Mouse (Mus musculus): Measurements from ENCODE around the gene AU018091.
A peak's percentile ranks its signal among the peaks of the same experiment; 100 is the strongest.
"Not testable (repeated sequence)": the region's sequence is repeated elsewhere in the genome, so short reads cannot be mapped to it uniquely, and the experiment has no call there.

AU018091 gene

GRCm38 (mm10) chr7:3168925-3169324 lies at the start of gene AU018091:
Gene AU018091 (minus strand): TSS chr7:3169203.
- no peak for DNase-seq

- DNase-seq: no peak
Observed at GRCm38 (mm10) chr7:3217546-3218056, 48.6 kb upstream of the AU018091 start.

- no peak for DNase-seq
Observed at GRCm38 (mm10) chr7:3216331-3216730, 47.3 kb upstream of the AU018091 start.

DNA sequence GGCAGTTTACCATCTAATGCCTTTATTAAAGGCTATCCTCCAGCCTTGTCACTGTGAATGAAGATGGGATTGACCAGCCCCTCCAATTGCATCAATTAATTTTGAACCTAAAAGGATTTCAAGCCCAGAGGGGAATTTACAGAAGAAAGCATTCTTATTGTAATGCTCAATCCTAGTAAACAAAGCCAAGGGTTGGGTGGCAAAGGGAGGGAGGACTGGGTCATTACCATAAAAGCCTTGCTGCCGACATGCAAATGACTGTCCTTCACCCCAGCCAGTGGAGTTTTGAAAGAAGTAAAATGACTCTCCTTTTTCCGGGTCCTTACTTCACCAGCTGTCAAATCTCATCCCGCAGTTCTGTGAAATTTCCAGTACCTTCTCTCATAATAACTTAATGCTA lies 44.6 kb upstream of the AU018091 start:
- DNase-seq: no peak

DNA sequence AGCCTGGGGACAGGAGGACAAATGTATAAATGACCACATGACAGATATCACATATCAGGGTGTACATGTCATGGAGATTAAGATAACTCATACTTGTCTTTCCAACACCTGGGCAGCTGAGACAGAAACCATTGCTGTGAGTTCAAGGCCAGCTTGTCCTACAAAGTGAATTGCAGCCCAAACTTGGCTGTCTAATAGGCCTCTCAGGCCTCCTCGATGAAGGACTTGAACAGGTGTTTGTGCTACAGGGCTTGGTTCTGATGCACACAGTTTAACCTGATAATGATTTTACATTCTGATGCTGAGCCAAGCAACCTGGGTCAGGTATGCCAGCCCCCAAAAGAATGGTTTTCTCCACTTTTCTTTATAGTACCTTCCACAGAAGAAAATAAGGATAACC lies 44.2 kb upstream of the AU018091 start:
- DNase-seq: no peak

- no peak for DNase-seq
Observed at GRCm38 (mm10) chr7:3212002-3212790, 43.2 kb upstream of the AU018091 start.

GRCm38 (mm10) chr7:3211518-3211917 lies 42.5 kb upstream of the AU018091 start:
- DNase-seq: no peak

DNA sequence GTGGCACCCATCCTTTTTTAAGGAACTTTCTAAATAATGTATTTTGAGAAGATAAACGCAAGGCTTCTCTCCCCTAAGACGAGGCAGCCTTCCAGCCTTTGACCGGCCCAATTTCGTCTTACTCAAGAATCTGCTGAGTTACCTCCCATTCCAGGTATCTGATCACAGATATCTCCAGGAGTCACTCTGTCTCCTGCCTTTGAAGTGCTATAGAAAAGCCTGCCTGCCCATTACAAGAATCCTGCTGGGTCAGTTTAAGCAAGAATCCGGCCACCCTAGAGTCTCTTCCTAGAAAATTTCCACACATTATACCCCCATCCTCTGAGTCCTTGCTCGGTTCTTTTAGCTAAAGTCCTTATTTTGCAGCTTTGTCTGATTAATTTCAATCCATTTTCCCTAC lies 41.6 kb upstream of the AU018091 start:
- DNase-seq: no peak

GRCm38 (mm10) chr7:3206520-3206919 lies 37.5 kb upstream of the AU018091 start:
- DNase-seq: no peak

DNA sequence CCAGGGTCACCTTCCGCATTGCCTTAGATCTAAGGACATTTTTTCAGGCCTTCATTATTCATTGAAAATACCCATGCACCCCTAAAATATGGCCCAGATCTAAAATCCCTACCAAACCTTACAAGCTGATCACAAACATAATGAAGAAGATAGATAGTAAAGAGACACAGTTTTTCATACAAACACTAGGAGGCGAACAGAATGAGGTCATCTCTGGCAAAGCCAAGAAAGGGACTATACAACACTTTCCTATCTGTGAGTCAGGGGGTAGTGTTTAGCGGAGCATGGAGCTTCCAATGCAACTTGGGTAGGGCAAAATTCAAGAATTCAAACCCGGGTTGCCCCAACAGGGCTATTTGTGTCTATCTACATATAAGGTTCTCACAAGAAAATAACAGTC lies 35.6 kb upstream of the AU018091 start:
- no peak for DNase-seq

GRCm38 (mm10) chr7:3203890-3204289 lies 34.9 kb upstream of the AU018091 start:
- DNase-seq: no peak

- DNase-seq: no peak
Observed at GRCm38 (mm10) chr7:3201134-3201705, 32.2 kb upstream of the AU018091 start.

DNA sequence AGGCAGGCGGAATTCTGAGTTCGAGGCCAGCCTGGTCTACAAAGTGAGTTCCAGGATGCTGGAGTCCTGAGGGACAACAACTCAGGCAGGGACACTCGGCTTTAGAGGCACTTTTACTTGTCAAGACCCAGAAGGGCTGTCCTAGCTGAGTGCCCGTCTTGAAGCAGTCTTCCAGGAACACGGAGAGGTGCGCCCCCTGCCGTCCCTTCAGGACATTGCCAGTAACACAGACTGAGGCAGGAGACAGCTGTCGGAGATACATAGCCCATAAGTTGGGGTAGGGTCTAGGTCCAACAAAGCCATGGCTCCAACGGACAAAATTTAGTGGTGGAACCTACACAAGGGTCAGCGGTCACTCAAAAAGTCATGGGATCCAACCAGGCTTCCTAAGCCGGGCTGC lies 29.9 kb upstream of the AU018091 start:
- DNase-seq: peak; percentile 48

DNA sequence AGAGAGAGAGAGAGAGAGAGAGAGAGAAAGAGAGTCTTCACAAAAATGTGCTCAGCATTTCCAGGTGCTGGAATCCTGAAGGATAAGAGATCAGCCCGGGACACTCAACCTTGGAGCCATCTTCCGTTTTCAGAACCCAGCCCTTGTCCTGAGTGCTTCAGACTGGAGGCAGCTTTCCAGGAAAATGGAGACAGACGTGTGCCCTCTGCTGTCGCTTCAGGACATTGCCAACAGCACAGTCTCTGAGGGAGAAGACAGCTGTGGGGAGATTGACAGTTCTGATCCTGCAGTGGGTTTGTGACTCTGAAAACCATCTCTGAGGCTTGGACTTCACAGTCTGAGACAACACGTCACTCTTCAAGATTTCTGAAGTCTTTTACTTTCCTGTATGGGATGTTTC lies 26.8 kb upstream of the AU018091 start:
- no peak for DNase-seq

DNA sequence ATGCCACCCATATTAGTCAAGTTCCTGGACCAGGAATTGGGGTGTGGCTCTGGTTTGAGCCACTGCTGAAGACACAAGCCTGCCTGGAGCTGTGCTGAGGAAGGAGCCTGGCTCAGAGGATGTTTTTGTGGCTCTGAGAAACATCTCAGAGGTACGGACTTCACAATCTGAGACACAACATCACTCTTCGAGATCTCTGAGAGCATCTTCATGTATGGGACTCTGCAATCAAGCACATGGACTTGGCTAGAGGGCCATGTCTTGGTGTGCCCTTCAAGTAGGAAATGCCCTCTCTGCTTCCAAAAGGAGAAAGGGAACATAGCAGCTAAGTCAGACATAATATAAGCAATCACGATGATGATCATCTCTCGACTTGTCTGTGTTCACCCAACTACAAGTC lies 25.5 kb upstream of the AU018091 start:
- DNase-seq: no peak

DNA sequence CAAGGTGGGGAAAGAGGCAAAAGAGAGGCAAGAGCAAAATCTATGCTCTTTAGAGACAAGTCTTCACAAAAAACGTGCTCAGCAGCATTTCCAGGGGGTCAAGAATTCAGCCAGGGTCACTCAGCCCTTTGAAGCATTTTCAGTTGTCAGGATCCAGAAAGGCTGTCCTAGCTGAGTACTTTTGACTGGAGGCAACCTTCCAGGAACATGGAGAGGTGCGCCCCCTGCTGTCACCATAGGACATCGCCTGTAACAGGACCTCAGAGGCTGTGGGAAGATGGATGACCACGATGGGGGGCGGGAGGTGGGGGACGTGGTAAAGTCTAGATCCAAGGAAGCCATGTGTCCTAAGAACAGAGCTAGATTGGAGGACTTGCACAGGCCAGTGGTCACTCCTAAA lies 24.9 kb upstream of the AU018091 start:
- peak; percentile 54 for DNase-seq

DNA sequence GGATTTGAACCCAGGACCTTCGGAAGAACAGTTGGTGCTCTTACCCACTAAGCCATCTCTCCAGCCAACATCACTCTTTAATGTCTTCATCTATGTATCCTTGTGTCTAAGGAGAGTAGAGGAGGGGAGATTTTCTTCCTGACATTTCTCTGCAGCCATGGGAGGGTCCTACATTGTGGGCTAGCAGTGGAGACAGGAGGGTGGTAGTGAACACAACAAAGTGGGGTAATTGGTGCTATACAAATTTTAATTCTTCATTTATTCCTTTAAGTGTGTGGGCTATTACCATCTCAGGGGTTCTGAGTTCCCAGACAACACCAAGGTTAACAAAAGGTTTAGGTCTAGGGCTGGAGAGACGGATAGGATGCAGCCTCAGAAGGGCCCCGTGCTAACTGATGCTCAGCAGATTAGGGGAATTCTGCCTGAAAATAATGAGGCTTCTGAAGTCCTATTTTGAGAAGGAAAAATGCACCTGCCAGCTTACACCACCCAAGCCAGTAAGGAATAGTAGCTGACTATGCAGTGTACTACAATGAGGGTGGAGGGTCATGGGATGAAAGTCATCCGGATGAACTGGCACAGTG lies 24.1 kb upstream of the AU018091 start:
- DNase-seq: no peak

GRCm38 (mm10) chr7:3191971-3192498 lies 23.0 kb upstream of the AU018091 start:
- no peak for DNase-seq

DNA sequence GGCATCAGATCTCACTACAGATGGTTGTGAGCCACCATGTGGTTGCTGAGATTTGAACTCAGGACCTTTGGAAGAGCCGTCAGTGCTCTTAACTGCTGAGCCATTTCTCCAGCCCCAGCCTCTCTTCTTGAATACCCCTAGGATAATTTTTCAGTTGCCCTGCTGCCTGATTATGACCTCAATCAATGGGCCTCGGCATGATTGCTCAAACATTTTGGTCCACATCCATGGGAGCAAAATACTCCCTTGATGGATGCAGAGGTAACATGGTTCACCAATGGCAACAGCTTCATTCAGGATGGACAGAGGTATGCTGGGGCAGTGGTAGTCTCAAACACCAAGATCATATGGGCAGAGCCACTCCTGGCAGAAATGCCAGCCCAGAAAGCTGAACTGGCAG lies 17.7 kb upstream of the AU018091 start:
- DNase-seq: not testable (repeated sequence)

- DNase-seq: no peak
Observed at GRCm38 (mm10) chr7:3186136-3186535, 17.1 kb upstream of the AU018091 start.

GRCm38 (mm10) chr7:3184394-3184793 lies 15.4 kb upstream of the AU018091 start:
- no peak for DNase-seq

DNA sequence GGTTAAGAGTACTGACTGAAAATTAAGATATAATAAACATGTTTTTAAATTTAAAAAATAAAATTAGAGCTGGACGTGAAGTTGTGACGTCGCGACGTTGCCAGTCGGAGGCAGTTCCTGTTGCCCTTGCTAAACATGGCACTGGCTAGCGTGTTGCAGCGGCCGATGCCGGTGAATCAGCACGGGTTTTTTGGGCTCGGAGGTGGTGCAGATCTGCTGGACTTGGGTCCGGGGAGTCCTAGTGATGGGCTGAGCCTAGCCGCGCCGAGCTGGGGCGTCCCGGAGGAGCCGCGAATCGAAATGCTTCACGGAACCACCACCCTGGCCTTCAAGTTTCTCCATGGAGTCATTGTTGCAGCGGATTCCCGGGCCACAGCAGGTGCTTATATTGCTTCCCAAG lies 12.0 kb upstream of the AU018091 start:
- DNase-seq: not testable (repeated sequence)

DNA sequence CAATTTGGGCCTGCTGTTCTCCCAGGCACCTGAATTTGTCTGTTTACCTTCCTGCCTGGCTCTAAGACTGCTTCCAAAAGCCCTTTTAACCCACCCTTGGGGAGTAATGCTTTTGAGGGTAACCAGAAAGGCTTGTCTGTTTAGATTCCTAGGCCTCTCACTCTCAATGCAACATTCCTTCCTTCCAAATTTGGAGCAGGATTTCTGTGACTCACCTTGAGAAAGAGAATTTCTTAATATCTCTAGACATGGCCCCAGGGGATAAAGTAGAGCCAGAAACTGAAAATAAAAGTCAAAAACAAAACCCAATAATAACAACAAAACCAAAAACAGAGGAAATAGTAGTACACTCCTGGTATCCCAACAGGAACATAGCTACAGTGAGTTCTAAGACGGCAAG lies 707 bp downstream of the AU018091 start:
- DNase-seq: no peak

- no peak for DNase-seq
Observed at GRCm38 (mm10) chr7:3166270-3166669, 2.7 kb downstream of the AU018091 start.

Data from liver (tissue).